Mouse (Mus musculus) urinary bladder, adult 18-20 months (tissue): ENCODE measurements at regions not wholly inside any gene's neighbourhood (a gene's known extent, or its start where the extent isn't known, plus 50 kb on each side); places are given as distances from the start of the nearest gene placed in this dataset.

Source experiments
- DNase-seq, 2 experiments: peaks; one replicate each; pipeline ENCODE4 v3.0.0; 2022; ENCODE audit warnings: low spot score in 2 of 2, mixed read lengths in 2 of 2

DNA sequence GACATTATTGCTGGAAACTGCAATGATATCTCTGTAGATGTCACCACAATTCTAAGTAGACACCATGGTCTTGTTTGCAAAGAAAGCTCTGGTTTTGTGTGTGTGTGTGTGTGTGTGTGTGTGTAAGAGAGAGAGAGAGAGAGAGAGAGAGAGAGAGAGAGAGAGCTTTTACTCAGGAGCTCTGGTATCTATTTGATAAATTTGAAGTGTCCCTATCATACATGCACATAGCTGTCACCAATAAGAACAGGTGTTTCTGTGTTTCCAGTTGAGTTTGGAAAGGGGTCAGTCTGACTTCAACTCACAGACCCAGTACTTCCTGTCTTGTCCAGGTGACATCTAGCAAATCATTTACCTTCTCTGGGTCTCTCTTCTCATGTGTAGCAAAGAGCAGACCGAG, 169.7 kb upstream of the Serpine2 start:
- DNase-seq: no peak

DNA sequence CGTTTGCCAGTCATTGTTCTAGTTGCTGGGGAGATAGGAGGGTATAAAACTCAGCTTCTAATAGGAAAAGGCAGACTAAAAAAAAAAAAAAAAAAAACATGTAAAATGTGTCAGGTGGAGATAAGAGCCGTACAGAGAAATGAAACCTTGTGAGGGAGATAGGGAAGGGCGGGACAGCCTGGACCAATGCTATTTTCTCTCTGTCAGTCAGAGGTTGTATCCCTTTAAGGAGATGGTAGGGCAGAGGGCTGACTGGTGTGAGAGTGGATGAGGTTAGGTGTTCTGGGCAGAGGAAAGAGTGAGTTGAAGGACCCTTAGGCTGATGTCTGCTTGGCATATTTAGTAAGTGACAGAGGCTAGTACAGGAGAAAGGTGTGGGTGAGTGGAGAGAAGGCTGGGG, 169.2 kb upstream of the Serpine2 start:
- DNase-seq: no peak

DNA sequence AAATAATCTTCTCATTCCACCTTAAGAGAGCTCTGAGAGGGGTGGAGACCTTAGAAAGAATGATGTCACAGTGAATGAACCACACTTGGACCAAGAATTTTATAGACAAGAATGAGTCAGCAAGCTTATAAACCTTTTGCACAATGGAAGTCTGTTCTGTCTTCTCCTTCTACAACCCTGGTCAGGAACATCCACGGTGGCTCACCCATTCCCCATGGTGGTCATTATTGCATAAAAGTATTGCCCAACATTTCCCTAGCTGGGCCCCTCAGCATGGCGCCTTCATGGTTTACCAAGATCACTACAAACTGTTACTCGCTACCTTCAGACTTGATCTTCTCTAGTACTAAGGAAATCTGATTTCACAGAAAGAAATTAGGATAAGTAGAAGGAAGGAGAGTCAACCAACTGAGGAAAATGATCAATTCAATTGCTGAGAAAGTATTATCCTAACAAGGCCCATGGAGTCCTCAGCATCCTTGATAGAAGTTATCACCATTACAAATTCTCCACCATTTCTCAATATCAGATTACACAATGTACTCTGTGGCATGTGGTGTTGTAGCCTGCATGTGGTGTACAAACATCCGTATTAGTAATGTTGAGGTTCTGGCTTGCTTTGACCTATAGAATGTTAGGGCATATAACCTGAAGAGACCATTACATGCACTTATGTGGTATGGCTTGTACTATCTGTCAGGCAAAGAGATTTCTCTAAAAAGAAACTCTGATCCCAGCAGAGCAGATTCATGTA, 165.1 kb upstream of the Serpine2 start:
- DNase-seq: no peak

DNA sequence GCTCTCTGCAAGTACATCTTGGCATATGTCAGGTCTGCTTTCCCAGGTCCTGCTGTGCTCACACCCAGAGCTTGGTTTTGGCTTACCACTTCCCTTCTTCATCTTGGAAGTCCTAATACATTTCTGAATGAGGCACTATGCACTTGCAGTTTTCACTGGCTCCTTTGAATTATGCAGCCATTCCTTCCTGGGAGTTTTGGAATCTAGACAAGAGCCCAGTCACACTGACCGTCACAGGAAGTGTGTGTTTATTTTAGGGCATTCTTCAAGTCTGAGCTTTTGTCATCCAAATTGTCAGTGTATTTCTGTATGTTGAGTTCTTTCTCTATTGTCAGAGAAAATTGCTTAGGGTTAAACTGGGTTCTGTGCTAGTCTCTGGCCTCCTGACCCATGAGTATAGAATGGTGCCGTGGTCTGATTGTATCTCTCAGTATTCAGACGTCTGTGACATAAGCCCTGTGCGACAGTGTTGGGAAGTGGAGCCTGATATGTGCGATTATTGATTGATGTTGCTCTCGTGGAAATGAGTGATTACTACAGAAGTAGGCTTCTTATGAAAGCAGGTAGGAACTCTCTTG, 162.6 kb upstream of the Serpine2 start:
- no peak for DNase-seq

DNA sequence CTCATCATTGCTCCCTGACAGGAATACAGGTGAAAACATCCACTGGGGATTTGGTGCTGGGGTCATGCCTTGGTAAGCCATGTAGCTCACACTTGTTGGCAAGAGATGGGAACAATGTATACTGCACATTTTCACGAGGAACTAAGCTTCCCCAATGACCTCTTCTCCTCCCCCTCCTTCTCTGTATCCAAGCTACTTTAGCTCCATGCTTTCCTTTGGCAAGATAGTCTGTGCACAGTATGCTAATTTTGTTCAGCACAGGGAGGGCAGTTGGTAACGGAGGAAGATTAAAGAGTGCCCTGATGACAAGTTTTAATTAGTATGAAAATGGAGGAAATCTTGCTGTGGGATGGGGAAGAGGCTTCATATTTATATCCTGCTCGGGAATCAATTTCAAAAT, 160.9 kb upstream of the Serpine2 start:
- no peak for DNase-seq

DNA sequence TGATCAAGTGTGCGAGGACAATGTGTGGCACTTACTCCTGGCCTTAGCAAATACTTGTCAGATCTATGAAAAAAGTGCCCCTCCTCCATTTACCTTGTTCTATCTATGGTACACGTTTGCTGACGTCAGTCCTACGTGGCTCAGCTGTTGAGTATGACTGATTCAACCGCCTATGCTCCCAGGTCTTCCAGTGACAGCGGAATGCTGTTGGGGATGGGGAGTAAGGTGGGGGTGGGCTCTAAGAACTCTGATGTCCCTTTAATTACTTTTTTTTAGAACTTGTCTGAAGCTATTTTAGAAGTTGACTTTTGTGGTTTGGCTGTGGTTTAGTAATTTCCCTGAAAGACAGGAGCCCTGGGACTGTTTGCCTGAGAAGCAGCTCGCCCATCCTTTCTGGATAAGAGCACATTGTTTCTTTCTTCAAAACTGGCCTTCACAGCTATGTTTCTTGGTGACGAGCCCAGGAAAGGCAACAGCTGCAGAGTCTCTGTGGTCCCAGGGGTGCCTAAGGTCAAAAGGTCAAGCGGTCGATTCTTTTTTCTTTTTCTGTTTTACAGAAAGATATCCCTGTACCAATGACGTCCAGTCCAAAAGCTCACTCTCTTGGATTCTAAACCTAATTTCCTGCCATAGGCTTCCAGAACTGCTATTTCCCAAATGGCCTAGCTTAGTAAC, 157.5 kb upstream of the Serpine2 start:
- DNase-seq: peak; percentile 2 to 24

DNA sequence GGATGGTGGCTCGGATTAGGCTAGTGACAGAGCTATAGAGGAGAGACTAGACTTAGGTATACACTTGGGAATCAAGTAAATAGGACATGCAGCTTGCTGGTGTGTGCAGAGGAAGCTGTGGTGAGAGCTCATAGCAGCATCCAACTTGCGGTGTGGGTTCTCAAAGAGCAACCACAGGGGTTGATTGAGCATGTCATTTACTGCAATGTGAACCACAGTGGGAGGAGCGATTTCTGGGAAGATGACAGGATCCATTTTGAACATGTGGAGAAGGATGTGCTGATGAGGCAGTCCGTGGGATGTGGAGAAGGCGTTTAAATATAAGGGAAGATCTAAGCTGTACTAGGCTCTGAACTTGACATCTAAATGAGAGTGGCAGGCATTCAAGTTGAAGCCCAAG, 154.5 kb upstream of the Serpine2 start:
- DNase-seq: no peak

DNA sequence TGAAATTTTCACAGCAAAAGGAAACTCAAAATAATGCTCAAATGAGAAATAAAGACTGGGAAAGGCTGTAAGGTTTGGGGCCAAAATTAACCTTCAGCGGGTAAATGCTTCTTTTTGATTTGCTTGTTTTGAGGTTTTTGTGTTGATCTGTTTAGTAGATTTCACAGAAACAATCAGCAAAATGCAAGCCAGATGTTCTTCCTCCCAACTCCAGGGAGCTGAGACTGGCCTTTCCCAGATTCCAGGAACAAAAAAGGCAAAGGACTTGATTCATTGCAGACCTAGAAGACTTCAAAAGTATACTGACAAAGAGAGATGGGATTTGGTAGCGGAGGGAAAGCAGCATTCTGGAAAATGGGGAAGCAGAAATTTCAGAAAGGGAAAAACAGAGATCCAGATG, 153.6 kb upstream of the Serpine2 start:
- DNase-seq: no peak

DNA sequence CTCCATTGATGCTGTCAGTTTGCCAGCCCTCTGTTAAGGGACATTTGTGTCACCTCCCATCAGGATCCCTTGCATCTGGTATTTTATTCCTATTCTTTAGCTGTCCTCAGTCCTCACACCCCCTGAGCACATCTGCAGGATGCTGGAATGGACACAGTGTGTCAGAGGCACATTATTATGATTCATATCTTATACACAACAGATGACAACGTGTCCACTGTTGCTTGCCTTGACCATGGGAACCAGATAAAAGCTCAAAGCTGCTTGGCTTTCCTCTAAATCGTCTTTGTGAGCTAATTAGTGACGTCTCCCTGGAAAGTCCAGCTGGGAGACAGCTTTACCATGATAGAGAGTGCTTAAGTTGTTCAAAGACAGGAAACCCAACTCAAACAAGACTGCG, 149.7 kb upstream of the Serpine2 start:
- DNase-seq: no peak

DNA sequence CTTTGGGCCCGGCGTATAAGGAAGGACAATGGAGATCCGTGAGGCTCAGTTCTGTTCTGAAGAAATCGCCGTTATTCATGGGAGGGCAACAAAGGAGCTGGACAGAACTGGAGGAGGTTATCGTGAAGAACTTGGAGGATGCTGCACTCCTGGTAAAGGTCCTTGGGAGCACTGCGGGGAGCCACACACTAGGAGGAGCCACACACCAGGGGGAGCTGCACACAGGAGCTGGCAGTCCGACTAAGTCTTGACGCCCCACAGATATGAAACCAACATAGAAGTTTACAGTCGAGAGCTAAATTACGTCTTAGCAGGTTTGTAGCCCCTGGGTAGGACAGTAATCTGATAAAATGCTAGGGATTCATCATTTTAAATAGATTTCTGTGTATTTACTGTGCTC, 138.1 kb upstream of the Serpine2 start:
- peak in 1 of 2 experiments; percentile 1 for DNase-seq

DNA sequence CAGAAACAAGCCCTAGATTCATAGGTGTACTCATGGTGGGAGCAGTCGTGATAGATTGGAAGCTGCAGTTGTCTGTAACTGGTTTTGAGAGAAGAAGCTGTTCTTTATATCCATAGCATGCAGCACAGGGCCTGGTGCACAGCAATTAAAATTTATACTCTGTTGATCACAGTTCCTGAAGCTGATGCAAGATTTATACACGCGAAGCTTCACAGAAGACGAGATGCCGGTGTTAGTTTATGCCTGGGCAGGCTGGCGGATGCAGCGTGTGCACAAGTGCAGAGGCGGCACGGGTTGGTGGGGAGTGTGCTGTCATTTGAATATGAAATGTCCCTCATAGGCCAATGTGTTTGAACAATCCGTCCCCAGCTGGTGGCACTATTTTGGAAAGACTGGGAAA, 136.9 kb upstream of the Serpine2 start:
- no peak for DNase-seq

DNA sequence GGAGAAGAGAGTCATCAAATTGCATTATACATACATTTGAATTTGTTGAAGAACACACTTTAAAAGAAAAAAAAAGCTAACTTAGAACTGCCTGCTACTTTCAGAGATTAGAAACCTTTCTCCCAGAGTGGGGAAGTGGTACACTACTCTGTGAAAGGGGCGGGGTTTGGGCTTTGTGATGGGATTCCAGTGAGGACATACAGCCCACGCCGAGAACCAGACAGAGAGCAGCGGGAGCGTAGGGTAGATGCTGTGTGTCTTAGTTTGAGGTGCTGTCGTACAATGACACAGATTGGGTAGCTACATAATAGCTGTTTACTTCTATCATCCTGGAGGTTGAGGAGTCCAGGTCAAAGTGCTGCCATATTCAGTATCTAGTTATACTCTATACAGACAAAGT, 136.5 kb upstream of the Serpine2 start:
- DNase-seq: no peak

DNA sequence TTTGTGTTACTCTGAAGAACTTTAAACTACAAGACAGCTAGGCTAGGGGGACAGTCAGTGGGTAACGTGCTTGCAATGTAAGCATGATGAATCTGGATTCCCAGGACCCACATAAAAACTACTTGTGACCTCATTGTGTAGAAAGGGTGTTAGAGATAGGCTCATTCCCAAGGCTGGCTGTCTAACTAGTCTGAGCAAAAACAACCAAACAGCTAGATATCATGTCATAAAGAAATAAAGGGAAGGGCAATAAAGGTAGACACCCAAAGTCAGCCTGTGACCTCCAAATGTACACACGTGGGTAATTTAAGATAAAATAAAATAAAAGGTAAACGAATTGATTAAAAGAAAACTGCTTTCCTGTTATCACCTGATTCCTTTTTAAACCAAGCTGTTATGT, 123.7 kb upstream of the Serpine2 start:
- no peak for DNase-seq

DNA sequence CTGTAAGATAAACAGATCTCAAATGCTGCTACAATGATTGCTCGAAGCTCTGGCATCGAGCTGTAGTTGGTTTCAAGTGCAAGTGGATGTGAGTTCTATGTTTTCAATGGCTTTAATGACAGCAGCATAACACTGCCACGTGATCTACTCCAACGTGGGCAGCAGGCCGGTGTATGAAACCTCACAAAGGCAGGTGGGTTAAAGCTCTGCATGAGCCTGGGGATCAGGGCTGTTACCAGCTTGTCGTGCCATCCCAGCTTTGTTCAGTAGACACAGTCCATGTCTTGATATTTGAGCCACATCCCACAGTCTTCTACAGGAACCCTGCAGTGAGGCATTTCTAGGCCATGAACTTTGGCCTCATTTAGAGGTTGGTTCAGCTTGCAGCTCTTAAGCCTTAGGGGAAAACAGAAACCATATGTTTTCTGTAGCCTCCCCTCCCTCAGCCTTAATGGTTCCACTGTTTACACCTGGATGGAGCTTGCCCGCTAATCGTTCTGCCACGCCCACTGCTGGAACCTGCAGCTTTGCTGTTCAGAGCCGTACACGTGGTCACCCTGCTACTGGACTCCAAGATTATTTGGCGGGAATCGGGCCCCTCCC, 121.8 kb upstream of the Serpine2 start:
- DNase-seq: no peak

DNA sequence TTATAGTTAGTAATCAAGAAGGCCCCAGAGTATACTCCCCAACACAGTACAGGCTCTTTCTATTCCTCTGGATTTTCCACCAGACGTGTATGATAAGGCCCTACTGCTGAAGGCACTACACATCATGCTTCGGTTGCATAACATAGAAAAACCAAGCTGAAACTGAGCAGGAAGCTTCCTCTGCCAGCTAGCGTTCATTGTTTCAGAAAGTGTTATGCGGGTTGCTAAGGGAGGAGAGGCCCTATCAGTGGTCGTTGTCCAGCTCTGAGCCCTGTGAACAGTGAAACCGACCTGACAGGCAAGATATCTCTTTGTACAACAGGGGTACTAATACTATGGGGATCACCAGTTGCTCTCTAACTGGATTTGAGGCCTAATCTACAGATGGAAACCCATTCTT, 118.9 kb upstream of the Serpine2 start:
- DNase-seq: no peak

DNA sequence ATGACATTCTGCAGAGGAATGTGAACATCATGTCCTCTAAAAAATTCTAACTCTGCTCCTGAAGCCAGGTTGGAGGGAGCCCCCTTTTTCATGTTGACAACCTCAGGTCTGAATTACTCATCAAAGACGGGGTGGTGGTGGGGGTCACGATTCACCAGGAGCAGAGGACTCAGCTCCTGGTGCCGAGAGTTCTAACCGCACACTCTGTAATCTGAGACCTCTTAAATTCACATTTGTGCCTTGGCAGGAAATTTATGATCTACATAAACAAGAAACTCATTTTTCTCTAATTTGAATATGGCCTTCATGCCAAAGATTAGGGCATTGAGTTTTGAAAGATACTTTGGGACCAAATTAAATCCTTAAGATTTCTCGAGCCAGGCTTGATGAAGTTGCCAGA, 117.2 kb upstream of the Serpine2 start:
- no peak for DNase-seq

DNA sequence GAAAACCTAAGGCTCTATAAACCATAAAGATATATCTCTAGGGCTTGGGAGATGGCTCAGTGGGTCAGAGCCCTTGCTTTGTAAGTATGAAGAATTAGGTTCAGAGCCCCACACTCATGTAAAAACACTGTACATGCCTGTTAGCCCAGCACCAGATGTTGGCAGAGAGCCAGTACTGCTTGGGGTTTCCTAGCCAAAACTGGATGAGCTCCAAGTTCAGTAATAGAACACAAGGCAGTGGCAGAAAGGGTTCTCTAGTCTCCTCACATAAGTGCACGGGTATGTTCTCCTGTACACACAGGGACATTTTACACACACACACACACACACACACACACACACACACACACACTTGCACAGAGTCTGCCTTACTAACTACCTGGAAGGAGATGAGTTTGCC, 95.1 kb upstream of the Serpine2 start:
- no peak for DNase-seq

DNA sequence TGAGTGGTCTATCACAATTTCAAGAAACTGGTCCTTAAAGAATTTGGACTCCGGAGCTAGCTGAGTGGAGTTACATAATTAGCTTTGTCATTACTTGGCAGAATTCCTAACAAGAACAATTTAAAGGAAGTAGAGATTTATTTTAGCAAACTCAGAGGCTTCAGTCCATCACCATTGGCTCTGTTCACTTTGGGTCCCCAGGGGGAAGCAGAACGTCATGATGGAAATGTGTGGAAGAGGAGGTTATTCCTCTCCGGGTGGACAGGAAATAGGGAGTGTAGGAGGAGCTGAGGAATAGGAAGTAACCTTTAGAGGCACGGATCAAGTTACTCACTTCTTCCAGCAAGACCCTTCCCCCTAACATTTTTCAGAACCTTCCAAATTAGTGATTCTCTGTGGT, 83.3 kb upstream of the Serpine2 start:
- DNase-seq: no peak

DNA sequence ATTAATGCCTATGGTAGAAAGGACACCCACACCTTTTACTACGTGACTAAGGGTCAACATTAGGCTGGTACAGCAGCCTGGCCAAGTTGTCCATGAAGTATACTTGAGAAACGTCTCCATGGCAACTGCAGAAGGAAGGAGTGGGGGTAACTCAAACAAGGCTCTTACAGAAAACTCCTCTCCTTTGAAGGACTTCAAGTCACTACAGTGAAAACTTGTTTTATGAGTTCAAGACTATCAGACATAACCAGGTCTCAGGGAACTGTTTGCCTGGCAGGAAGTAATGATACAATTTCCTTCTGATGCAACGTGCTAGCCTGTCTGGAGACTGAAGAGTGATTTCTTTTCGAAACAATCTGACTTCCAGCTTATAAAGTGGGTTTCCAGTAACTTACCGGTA, 71.5 kb upstream of the Serpine2 start:
- no peak for DNase-seq

DNA sequence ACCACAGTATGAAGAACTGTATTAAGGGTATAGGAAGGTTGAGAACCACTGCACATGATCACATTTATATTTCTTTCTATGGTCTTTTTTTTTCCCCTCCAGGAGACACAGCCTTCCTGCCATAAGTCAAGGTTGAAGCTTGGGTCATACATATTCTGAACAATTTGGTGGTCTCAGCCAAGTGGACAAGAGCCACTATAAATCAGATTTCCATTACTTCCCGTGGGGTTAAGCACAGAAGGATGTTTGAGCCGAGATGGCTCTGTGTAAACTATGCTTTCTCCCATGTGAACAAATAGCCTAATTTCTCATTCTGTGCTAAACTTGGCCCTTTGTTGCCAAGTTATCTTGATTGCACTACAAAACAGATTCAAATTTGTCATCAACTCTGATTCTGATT, 66.8 kb upstream of the Serpine2 start:
- no peak for DNase-seq

DNA sequence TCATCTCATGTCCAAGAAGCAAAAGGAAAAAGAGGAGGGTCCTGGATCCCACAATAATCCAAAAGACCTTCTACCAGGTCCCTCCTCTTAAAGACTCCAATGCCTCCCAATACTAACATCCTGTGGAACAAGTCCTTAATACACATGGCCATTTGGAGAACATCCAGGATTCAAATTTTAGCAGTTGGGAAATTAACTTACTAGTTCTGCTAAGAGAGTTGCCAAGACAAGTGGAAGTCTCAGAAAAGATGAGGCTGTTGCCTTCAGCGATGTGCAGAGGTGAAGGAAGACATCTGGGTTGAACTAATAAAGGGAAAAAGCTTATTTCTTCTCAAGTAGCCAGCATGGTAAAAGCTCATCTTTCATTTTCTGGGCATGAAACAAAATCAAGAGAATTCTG, 64.8 kb upstream of the Serpine2 start:
- no peak for DNase-seq

DNA sequence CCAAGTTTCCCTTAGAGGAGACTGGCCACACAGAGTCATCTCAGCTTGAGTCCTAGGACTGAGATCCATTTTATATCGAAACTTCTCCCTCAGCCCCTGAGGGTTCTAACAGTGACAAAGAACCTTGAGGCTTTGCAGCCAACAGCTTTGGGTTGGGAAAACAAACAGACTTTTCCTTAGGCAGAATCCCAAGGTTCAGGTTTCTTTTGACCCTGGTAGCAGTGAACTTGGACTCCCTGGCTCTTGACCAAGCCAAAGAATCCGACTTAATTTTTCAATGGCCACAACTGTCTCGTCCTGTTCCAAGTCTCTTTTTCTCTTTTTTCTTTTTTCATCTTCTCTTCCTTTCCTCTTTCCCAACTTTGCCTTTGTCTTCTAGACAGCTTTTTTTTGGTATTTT, 60.9 kb upstream of the Serpine2 start:
- DNase-seq: no peak

DNA sequence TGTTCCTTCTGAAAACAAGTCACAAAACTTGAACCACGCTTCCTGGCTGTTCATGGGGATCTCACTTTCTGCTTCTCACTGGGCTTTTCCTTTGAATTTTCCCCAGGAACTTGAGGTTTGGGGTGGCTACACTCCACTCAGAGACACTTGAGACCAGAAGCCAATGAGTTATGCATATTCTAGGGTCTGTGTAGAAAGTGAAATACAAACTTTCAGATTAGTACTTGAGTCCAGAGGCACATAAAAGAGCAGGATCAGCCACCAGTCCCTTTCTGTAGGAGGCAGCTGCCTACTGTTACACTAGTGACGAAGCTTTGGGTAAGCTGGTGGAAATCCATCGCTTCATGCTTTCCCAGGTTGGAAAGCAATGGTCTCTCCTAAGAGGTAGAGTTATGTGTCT, 60.4 kb upstream of the Serpine2 start:
- no peak for DNase-seq
